Mouse (Mus musculus): ENCODE data around the gene Endog. TPM values are rescaled to one million over a fixed set of nuclear protein-coding genes. Genes with fewer than 3 reads are reported as not detected.
A peak's percentile ranks its signal among the peaks of the same experiment; 100 is the strongest.

Endog gene
- total RNA-seq, 2 experiments from 2014 or later, result 3.2 to 5.0 TPM

DNA sequence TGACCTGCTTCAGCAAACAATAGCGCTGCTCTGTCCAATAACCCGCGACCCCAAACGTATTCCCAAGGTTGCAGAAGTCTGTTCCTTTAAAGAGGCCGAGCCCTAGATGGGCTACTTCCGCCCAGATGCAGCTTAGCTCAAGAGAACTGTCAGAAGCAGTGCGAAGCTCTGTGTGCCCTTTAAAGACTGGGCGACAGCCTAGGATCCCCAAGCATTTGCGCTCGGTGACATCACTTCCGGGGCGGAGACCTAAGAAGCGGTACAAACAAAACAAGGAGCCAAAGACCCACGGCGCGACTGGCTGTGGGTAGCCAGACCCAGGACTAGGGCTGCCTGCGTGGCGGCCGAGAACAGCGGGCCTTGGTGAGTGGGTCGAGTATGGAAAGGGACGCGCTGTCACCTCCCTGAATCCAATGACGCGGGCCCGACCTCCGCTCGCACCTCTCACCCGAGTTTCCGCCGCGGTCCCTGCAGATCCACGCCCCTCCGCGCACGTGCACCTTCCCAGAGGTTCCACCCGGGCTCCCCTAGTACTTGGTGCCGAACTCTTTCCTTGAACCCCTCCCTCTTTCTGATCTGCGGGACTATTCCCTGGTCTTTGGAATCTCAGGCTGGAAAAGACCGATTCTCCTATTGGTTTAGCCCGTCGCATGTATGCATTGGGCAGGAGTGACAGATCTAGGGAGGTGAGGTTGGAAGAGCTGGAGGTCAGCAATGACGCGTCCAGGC is 34.5 kb downstream of the Endog start, which contains the start of gene Kyat1:
TSS of gene Kyat1 (minus strand) at position 219 of the 729 bp plus-strand sequence.
- peak; percentile 91 for ATAC-seq (replicated peaks; ENCODE audit: poor library complexity, severe bottlenecking)

- ATAC-seq (replicated peaks; ENCODE audit: poor library complexity, severe bottlenecking), result no peak
Observed at GRCm38 (mm10) chr2:30207401-30207800, 36.1 kb downstream of the Endog start.

- ATAC-seq (replicated peaks; ENCODE audit: poor library complexity, severe bottlenecking), result no peak
Observed at GRCm38 (mm10) chr2:30207886-30208285, 36.6 kb downstream of the Endog start.

DNA sequence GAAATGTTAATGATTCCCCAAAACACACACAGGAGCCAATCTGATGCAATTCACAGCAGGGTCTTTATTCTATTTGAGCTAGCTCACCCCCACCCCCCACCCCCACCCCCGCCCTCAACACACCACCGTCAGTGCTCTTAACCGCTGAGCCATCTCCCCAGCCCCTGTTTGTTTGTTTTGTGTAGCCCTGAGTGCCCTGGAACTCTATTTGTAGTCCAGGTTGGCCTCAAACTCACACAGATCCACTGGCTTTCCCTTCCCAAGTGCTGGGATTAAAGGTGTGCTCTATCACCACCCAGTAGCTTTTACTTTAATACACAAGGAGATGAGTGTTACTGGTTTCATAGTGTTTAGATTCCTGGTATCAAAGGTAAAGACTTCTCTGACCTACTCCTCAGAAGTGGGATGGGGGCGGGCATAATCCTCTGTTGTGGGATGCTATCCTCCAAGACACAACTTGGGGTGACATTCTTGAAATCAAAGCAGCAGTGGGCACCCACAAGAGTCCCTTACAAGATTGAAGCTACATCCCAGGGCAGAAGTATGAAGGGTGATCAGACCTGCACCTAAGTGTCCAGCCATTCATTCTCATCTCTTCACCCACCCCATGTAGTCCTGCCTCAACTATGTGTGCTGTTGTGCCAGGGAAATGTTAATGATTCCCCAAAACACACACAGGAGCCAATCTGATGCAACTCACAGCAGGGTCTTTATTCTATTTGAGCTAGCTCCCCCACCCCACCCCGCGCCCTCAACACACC is 40.3 kb downstream of the Endog start:
- ATAC-seq (replicated peaks; ENCODE audit: poor library complexity, severe bottlenecking), result no peak

GRCm38 (mm10) chr2:30212169-30212545 is 40.9 kb downstream of the Endog start:
- no peak for ATAC-seq (replicated peaks; ENCODE audit: poor library complexity, severe bottlenecking)

DNA sequence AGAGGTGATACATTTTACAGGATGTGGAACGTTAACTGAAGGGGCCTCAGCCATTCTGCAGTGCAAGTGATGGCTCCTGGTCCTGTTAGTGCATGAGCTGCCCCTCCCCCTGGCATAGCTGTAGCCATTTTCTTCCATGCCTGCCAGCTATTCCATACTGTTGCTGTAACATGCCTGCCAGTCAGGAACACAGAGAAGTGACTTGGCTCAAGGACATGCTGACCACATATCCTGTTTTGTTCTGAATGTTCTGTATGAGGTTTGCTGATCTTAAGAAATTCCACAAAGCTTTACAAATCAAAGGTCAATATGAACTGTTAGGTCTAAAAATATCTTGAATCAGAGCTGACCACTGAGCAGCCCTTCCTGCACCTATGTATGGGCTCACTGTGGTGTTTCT is 41.7 kb downstream of the Endog start:
- no peak for ATAC-seq (replicated peaks; ENCODE audit: poor library complexity, severe bottlenecking)

DNA sequence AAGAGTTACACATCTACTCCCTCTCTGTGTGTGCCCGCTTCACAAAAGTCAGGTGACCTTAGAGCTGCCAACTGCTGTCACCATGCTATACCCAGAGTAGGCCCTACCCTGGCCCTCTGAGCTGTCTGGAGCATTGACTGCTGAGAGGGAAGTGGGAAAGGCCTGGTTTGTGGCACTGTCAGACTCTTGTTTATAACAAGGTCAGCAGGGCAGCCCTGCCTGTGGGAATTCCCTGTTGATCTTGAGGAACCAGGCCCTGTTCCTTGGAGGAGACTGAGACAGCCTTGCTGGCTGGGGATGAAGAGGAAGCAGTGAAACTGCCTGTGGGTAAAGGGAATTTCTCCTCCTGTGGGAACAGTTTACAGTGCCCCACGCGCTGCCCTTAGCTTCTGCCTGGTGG is 43.5 kb downstream of the Endog start:
- no peak for ATAC-seq (replicated peaks; ENCODE audit: poor library complexity, severe bottlenecking)

DNA sequence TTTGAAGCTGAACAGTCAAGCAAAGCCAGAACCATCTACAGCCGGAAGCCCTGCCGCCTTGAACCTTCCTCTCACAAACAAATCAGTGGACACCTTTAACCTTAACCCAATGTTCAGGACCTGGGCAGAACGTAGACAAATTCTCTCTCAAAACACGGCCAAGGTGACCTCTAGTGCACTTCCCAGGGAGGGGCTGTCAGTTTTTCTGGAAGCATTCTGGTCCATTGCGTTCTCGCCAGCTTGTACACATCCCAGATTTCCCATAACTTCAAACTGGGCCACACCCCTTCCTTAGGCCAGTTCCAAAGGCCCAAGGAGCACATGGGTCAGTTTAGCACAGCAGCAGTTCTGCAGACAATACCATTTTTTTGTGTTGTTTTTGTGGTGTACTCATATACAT is 44.2 kb downstream of the Endog start:
- no peak for ATAC-seq (replicated peaks; ENCODE audit: poor library complexity, severe bottlenecking)

DNA sequence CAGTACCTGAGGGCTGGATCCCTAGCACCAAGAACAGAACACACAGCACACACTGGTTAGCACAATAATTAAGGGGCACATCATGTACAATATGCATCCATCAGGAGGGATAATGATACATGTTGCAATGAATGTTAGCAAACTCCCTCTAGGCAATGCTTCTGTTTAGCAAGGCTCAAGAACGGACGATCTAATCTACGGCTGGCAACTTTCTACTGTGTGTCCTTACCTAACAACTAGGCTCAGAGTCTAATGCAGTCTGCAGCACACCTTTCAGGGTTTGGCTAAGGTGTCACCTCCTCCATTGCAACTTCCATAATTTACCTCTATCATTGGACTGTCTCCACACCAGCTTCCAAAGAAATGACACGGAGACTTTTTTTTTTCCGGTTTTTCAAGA is 45.0 kb downstream of the Endog start:
- no peak for ATAC-seq (replicated peaks; ENCODE audit: poor library complexity, severe bottlenecking)

Other genes with a start within 250 kb of the Endog start
- gene Gle1, start 236.1 kb upstream of the Endog start, total RNA-seq (2014; fragmentation: Nextera tagmentation), result 36.5 and 38.7 TPM in 2 replicates
- 89.0 and 139 TPM in 2 replicates for gene Gle1, start 236.1 kb upstream of the Endog start, total RNA-seq (2017)
- 63.5 and 99.0 TPM in 2 replicates for gene Sptan1, start 205.9 kb upstream of the Endog start, total RNA-seq (2014; fragmentation: Nextera tagmentation)
- 118 and 129 TPM in 2 replicates for gene Sptan1, start 205.9 kb upstream of the Endog start, total RNA-seq (2017)
- gene Wdr34, start 122.6 kb upstream of the Endog start, total RNA-seq (2014; fragmentation: Nextera tagmentation), result 21.9 and 23.1 TPM in 2 replicates
- gene Wdr34, start 122.6 kb upstream of the Endog start, total RNA-seq (2017), result 11.5 and 14.1 TPM in 2 replicates
- 415 and 437 TPM in 2 replicates for gene Set, start 114.1 kb upstream of the Endog start, total RNA-seq (2014; fragmentation: Nextera tagmentation)
- gene Set, start 114.1 kb upstream of the Endog start, total RNA-seq (2017), result 2,035 and 2,054 TPM in 2 replicates
- gene Pkn3, start 93.8 kb upstream of the Endog start, total RNA-seq (2014; fragmentation: Nextera tagmentation), result 10.1 and 13.1 TPM in 2 replicates
- gene Pkn3, start 93.8 kb upstream of the Endog start, total RNA-seq (2017), result 4.6 and 14.9 TPM in 2 replicates
- gene Zdhhc12, start 77.8 kb upstream of the Endog start, total RNA-seq (2014; fragmentation: Nextera tagmentation), result 21.5 and 24.1 TPM in 2 replicates
- 11.0 and 20.7 TPM in 2 replicates for gene Zdhhc12, start 77.8 kb upstream of the Endog start, total RNA-seq (2017)
- gene Zer1, start 46.9 kb upstream of the Endog start, total RNA-seq (2014; fragmentation: Nextera tagmentation), result 18.3 and 22.7 TPM in 2 replicates
- 8.5 and 10.6 TPM in 2 replicates for gene Zer1, start 46.9 kb upstream of the Endog start, total RNA-seq (2017)
- 65.9 and 83.5 TPM in 2 replicates for gene Tbc1d13, start 37.7 kb upstream of the Endog start, total RNA-seq (2014; fragmentation: Nextera tagmentation)
- gene Tbc1d13, start 37.7 kb upstream of the Endog start, total RNA-seq (2017), result 42.2 and 49.2 TPM in 2 replicates
- 40.2 and 58.2 TPM in 2 replicates for gene Spout1, start 7.0 kb downstream of the Endog start, total RNA-seq (2014; fragmentation: Nextera tagmentation)
- gene Spout1, start 7.0 kb downstream of the Endog start, total RNA-seq (2017), result 44.3 and 49.7 TPM in 2 replicates
- 2.6 and 12.8 TPM in 2 replicates for gene Kyat1, start 34.4 kb downstream of the Endog start, total RNA-seq (2014; fragmentation: Nextera tagmentation)
- gene Kyat1, start 34.4 kb downstream of the Endog start, total RNA-seq (2017), result 4.7 and 8.5 TPM in 2 replicates
- 5.8 and 6.6 TPM in 2 replicates for gene Lrrc8a, start 66.2 kb downstream of the Endog start, total RNA-seq (2014; fragmentation: Nextera tagmentation)
- gene Lrrc8a, start 66.2 kb downstream of the Endog start, total RNA-seq (2017), result 5.3 and 8.7 TPM in 2 replicates
- not detected in 2 replicates for gene Gm28035, start 69.1 kb downstream of the Endog start, total RNA-seq (2014; fragmentation: Nextera tagmentation)
- gene Gm28035, start 69.1 kb downstream of the Endog start, total RNA-seq (2017), result not detected in 2 replicates
- 0.99 and 1.2 TPM in 2 replicates for gene Phyhd1, start 94.7 kb downstream of the Endog start, total RNA-seq (2014; fragmentation: Nextera tagmentation)
- gene Phyhd1, start 94.7 kb downstream of the Endog start, total RNA-seq (2017), result 0.22 and 1.5 TPM in 2 replicates
- 3.1 and 19.1 TPM in 2 replicates for gene Gm28038, start 109.5 kb downstream of the Endog start, total RNA-seq (2014; fragmentation: Nextera tagmentation)
- gene Gm28038, start 109.5 kb downstream of the Endog start, total RNA-seq (2017), result not detected in 2 replicates
- 6.1 and 7.5 TPM in 2 replicates for gene Dolk, start 114.8 kb downstream of the Endog start, total RNA-seq (2014; fragmentation: Nextera tagmentation)
- gene Dolk, start 114.8 kb downstream of the Endog start, total RNA-seq (2017), result 12.1 and 15.1 TPM in 2 replicates
- 37.5 and 51.5 TPM in 2 replicates for gene Nup188, start 114.9 kb downstream of the Endog start, total RNA-seq (2014; fragmentation: Nextera tagmentation)
- 21.0 and 27.0 TPM in 2 replicates for gene Nup188, start 114.9 kb downstream of the Endog start, total RNA-seq (2017)
- 32.3 and 47.4 TPM in 2 replicates for gene Sh3glb2, start 187.8 kb downstream of the Endog start, total RNA-seq (2014; fragmentation: Nextera tagmentation)
- gene Sh3glb2, start 187.8 kb downstream of the Endog start, total RNA-seq (2017), result 23.1 and 41.1 TPM in 2 replicates
- gene Miga2, start 192.7 kb downstream of the Endog start, total RNA-seq (2014; fragmentation: Nextera tagmentation), result 6.8 and 13.5 TPM in 2 replicates
- gene Miga2, start 192.7 kb downstream of the Endog start, total RNA-seq (2017), result 7.0 and 7.3 TPM in 2 replicates
- gene Dolpp1, start 220.8 kb downstream of the Endog start, total RNA-seq (2014; fragmentation: Nextera tagmentation), result 13.4 and 17.5 TPM in 2 replicates
- gene Dolpp1, start 220.8 kb downstream of the Endog start, total RNA-seq (2017), result 19.1 and 29.6 TPM in 2 replicates
- 18.1 and 35.3 TPM in 2 replicates for gene Crat, start 244.3 kb downstream of the Endog start, total RNA-seq (2014; fragmentation: Nextera tagmentation)
- 7.1 and 14.7 TPM in 2 replicates for gene Crat, start 244.3 kb downstream of the Endog start, total RNA-seq (2017)
- 127 and 167 TPM in 2 replicates for gene Ptpa, start 244.5 kb downstream of the Endog start, total RNA-seq (2014; fragmentation: Nextera tagmentation)
- 58.5 and 61.0 TPM in 2 replicates for gene Ptpa, start 244.5 kb downstream of the Endog start, total RNA-seq (2017)

Measured in granulocyte monocyte progenitor cell, adult 5-6 weeks (primary cell).